Mouse (Mus musculus) monocyte, adult 2 months (primary cell): ENCODE measurements around the gene Nat9.

Experiments
- DNase-seq, 2 experiments: peaks; one replicate each; pipeline ENCODE4 v3.0.0; 2022; ENCODE audit warnings: low spot score in 2 of 2, low read depth in 1 of 2

Nat9 gene

DNA sequence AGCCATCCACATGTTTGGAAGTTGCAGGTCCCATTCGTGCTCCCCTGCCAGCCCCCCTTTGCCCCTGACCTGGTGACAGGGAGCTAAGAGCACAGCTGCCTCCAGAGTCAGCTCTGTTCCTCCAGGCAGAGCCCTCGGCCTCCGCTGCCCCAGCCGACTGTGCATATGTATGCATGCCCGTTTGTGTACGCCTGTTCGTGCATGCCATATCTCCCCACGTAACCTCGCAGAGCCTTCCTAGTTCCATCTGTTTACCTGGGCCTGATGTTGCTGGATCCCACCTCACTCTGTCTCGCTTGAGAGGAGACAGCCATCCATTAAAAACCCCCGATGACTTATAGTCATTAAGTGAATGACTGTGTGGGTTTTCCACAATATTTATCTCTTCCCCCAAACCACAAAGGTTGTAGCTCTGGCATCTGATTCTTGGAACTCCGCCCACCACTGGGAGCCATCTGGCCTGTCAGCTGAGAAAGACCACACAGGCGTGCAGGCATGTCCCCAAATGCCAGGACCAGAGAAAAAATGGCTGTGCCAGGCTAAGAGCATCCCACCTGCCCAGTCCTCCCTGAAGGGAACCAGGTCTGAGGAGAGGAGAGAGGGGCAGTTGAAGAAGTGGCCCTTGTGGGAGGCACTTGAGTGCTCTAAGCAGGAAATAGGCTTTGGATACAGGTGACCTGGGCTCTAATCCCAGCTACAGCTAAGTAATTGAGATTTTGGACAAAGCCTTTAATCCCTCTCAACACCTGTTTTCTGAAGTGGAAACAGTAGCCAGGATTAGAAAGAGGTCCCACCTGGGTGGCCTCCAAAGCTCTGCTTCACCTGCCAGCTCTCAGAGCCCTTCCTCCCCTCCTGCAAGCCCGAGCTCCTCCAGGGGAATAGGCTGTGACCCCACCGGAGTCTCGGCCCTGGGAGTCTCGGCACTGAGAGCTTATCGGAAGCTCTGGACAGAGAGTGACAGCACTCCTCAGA, 30.1 kb upstream of the Nat9 start:
- no peak for DNase-seq

DNA sequence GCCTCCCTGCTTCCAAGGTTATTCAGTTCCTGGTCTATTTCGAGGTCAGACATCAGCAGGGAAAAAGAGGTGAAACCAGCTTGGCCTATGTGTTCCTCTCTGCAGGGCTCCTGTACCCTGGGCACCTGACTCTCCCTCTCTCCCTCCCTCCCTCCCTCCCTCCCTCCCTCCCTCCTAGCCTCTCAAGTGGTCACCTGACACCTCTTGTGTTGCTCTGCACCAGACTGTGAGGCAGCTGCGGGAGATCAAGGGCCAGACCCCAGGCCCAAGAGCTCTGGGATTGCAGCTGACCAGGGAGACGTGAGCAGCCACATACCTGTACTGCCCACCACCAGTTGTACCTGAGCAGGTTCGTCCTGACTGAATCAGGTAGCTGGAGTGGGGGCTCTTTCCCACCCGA, 27.5 kb upstream of the Nat9 start:
- no peak for DNase-seq

DNA sequence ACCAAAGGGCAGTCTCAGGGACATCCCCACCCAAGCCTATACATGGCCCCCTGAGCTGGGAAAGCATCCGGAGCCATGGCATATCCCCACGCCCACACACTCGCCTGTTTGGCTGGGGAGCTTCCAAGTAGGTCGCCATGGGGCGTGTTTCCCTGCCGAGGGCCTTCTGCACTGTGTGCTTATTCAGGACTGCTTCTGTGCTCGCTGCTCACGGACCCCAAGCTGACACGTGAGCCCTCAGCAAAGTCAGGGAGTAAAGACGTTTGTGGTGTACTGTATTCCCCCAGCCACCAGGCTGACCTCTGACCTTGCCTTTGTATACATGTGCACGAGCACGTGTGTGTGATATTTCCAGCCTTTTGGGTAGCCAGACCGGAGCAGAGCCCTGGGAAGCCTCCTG, 24.5 kb upstream of the Nat9 start:
- DNase-seq, result no peak

DNA sequence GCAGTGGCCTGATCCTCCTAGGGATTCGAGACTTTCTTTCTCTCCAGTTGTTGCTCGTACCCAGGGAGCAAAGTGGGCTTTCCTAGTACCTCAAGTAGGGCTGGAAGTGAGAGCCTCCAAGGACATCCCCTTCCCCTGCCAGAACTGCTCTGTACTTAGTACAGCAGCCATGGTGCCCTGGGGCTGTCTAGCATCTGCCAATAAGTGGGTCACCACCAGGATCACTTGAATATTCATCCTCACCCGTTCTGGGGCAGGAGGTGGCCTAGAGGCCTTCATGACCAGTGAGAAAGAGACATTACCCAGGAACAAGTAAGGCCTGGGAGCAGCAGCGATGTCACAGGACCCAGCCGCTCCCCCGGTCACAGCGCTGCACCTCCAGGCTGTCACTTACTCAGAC, 22.3 kb upstream of the Nat9 start:
- DNase-seq, result no peak

DNA sequence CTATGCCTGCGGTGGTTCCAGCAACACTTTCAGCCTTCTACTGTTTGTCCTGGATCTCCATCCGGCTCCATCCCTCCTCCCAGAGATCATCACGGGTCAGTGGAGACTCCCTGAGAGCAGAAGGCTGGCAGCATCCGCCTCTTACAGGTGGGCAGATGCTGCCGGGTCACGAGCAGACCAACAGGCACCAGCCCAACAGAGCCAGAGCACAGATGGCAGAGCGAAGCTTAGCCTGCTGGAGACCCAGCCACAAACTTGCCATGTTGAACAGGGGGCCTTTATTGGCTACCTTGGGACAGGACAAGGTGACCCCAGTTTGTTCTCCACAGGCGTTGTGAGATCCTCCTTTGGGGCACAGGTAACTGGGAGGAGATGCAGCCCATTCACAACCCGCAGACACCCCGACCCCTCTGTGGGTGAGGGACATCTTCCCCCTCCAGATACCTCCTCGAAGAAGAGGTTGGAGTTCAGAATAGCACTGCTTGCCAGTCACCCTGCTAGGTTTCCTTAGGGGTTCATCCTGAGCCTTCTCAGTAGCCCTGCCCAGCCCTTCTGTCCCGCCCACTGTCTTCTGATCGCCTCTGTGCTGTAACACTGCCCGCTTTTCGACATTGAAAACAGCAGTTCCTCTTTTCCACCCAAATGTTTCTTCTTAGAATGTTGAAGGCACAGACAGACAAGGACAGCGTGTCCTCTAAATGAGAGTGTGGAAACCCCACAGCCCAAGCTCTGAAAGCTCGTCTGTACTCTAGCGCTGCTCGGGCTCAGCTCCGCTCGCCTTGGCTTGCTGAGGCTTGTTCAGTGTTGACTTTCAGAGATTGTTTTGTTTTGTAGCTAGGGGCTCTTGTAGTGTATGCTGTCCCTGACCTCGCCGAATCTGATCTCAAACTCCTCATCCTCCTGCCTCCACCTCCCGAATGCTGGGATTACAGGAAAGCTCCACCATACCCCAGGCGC, 21.4 kb upstream of the Nat9 start:
- peak in 1 of 2 experiments; percentile 39 for DNase-seq

DNA sequence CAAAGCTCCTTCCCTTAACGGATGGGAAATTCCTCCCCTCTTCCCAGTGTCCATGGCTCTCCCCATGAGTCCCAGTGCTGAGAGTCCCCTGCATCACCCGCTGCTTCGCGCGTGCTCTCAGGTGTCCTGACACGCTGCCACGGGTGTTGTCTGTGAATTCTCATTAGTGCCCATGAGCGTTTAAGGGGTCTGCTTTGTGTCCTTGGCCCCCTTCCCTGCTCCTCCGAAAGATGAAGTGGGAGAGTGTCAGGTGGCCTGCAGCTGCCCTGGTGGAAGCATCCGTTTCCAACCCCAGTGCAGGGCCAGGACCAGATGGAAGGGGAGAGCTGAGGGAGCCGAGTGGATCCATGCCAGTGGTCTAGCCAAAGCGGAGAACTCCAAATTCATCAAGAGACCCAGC, 20.5 kb upstream of the Nat9 start:
- no peak for DNase-seq

DNA sequence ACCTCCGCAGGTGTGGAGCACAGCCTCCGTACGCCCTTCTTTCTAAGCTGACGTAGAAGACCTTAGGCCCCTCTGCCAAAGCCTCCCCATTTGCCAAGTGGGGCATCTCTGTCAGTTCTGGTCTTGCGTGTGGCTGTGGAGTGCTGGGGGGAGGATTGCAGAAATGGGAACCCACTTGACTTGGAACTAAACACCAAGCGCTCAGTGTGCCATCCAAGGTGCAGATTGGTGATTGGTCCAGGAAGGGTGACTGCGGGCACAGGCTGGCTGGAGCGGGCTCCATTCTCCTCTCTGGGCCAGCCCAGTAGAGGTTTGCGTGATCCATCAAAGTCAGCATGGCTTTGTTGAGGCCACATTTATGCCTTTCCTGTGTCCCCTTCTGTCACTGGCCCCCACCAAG, 15.1 kb upstream of the Nat9 start:
- no peak for DNase-seq

DNA sequence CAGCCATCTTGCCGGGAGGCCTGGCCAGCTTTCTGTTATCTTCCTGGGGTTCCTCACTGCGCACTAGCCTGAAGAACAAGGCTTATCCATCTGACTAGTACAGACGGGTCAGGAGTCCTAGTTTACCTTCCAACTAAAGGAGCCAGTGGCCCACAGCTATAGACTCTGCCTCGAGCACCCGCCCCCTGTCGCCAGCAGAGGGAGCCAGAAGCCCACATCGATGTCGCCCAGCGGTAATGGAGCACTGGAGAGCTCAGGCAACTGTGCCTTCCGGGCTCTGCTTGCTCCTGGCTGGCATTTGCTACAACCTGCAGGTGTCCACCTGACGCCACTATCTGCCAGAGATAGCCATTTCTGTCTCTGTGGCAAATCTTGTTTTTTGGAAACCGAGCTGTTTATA, 14.7 kb upstream of the Nat9 start:
- DNase-seq, result peak in 1 of 2 experiments; percentile 64

DNA sequence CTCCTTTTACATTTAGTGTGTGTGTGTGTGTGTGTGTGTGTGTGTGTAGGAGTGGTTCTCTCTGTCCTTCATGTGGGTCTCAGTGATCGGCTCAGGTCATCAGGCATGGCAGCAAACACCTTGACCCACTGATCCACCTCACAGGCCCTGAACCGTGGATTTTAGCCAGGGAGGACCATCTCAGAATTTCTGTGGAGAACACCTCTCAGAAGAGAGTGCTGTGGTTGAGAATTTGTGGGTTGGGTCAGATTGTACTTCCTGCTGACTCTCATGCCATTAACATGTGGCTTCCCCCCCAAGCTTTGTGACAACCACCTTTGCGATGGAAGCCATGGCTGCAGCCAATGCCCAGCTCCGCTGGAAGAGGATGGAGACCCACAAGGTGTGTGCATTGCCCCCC, 12.9 kb upstream of the Nat9 start:
- no peak for DNase-seq

DNA sequence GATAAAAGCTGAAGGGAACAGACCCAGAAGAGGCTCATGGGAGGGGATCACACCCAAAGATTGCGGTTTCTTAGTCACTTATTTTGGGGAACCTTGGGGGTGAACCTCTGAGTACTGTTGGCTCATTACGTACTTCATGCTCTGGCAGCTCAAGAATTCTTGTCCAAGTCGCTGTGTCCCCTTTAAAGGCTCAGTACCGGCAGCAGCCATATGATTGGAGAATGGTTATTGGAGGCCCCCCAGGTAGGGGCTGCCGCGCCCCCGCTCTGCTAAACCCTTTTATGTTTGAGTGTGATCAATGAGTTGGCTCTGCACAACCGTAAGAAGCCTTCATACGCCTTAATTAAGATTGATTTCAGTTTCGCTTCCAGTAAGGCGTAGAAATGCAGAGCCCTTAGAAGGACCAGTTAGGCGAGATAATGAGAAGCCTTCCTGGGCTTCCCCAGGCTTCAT, 11.3 kb upstream of the Nat9 start:
- peak; percentile 37 to 49 for DNase-seq

DNA sequence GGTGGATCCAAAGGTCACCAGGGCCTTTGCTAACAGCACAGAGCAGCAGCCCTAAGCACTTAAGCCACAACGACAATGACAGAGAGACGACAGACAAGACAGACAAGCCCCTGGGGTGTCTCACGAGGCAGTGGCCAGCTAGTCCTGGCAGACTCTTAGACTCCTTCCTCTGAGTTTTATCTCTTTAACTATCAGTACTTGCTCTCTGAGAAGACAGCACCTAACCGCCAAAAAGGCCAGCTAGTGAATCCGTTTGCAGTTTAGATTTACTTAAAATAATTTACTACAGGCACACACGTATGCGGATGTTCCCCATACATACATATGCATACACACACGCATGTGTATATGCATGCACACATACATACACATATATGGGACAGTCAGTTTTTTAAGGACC, 9.9 kb upstream of the Nat9 start:
- no peak for DNase-seq

DNA sequence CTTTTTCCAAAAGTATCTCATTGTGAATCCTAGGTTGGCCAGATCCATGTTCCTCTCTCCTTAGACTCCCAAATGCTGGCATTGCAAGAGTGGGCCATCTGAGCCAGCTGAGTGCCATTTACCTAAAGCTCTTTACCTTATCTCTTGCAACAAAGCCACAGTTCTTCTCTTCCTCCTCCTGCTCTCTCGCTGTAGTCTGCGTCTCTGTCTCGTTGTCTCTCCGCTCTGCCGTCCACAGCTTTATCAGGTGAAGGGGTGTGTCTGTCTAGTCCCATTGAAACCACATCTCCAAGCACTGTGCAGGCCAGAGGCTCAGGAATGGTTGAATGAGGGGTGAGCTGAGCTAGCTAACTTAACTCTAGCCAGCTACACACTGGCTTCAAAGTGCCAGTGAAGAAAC, 8.3 kb upstream of the Nat9 start:
- DNase-seq, result no peak

DNA sequence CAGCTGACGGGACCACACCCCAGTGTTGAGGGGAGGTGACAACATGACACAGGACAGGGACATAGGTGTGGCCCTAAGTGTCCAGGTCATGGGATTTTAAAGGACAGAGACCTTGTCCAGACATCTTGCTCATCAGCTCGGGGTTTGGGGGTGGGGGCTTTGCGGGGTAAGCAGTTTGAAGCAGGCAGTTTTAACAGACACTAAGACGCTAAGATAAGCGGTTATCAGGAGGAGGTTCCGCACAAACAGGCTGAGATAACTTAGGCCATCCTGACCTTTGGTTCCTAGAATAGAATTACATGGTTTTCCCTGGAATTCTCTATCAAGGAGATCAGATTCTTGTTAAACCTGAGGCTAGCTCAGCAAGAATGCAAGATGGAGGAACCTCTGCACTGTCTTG, 7.0 kb upstream of the Nat9 start:
- no peak for DNase-seq

DNA sequence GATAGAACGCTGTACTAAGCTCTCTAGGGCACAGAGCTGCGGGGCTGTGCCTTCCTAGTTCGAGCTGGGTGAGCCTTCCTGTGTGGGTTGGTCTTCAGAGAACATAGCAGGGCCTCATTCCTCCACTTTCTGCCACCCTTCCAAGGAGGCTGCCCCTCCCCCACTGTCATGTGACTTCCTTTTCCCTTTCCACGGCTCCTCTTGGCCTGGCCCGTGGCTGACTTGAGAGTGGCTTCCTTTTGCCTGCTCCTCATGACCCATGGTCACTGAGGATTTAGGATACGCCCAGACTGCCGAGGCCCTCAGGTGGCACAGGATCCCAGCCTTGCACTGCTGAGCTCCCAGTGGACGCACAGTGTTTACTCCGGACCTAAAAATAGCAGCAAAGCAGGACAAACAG, 4.5 kb upstream of the Nat9 start:
- DNase-seq, result peak in 1 of 2 experiments; percentile 65

DNA sequence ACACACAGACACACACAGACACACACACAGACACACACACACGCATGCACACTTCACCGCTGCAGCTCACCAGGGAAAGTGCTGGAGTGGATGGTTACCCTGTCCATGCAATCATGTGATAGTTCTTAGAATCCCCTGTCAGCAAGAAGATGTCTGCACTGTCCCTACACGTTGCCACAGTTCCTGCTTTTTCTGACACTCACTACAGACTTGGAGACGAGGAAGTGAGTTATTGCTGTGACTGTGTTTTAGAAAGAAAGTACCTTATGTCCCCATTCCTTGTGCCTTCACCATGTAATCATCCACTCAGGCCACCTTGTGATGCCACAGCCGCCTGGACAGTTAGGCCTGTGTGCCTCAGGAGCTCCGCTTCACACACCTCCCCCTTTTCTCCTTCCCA, 1.6 kb upstream of the Nat9 start:
- DNase-seq, result peak; percentile 45 to 50

DNA sequence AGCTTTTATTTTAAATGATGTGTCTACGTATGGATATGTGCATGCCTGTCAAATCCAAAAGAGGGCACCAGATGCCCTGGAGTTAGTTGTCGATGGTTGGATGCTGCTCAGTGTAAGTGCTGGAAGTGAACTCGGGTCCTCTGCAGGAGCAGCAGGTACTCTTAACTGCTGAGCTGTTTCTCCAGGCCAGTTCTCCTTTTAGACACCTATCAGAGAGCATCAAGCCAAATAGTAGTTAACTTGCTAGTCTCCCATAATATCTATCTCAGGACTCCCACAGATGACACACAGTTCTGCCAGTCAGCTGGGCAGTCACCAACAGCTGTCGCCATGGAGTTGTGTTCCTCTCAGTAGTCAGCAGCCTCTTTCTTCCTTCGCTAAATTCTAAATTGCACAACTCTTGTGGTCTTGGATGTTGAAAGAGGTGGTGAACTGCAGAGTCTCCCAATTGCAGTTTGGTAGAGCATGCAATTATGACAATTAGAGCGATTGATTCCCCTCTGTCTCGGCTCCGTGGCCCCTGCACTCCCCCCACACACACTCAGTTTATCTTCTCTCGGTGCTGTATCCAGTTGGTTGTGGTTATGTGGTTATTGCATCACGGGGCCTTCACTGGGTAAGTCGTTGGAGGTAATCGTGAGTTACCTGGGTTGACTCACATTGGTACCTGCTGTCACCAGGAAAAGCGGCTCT, 1.0 kb upstream of the Nat9 start:
- DNase-seq, result peak; percentile 57 to 77

DNA sequence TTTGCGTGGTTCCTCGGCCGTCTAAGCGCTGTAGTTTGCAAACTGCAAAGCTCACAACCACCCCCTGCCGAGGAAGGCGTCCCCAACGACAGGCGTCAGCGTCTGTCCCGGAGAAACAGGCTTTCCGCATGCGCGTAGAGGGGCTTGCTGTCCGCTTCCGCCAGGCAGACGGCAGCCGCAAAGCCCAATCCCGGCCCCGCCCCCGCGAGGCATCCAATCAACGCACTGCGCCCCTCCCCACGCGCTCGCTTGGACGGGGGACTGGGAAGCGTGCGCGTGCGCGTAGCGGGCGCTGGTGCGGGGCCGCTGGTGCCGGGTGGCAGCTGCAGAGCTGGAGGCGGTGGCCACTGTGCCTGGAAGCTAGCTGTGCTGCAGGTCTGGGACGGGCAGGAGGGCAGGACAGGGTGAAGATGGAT, 427 bp downstream of the Nat9 start, which contains the start of gene Tmem104:
Tmem104 (plus strand) TSS at position 264 of the 416 bp plus-strand sequence.
- DNase-seq, result peak; percentile 92 to 95

DNA sequence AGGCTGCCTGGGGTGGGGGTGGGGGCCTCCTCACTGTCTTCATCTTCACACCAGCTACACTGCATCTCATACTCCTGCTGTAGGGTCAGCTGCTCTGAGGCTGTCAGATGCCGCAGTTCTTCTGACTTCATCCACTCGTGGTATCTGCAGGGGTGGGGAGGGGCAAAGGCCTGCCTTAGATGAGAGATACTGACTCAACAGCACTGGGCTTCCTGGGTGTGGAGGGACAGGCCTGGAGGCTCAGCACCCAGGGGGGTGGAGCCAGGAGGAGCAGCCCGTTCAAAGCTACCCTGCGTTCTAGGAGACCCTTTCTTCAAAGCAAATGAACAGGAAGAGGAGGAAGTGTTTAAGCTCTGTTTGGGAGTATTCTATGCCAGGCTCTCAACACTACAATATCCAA, 2.7 kb downstream of the Nat9 start:
- no peak for DNase-seq

DNA sequence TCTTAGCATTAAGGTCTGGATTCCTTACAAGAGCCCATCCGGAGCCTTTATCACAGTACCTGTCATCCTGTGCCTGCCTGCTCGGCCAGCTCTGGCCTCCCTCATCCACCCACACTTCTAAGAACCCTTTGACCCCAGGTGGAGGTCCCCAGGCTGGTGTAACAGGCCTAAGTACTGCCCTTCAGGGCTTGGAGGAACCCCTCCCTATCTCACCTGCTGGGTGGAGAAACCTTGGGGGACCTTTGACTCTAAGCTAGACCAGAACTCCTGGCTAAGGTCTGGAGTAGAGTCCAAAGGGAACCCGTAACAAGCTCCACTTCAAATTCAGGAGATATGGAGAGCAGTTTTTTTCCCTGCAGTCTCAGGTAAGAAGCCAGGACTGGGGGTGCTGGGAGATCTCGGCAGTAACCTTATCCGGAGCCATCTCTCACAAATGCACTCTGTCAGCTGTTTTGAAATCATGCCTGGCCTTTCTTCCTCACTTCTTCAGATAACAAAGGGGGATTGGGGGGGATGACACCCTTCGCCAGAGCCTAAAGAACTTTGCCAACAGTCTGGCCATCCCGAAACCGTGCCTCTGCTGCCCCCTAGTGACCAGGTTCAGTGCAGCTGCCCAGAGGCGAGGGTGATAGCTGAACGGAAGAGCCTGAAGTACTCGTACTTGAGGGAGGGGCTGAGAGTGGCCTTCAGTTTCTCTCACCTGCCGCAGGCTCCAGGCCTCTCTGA, 5.6 kb downstream of the Nat9 start:
- peak in 1 of 2 experiments; percentile 78 for DNase-seq

DNA sequence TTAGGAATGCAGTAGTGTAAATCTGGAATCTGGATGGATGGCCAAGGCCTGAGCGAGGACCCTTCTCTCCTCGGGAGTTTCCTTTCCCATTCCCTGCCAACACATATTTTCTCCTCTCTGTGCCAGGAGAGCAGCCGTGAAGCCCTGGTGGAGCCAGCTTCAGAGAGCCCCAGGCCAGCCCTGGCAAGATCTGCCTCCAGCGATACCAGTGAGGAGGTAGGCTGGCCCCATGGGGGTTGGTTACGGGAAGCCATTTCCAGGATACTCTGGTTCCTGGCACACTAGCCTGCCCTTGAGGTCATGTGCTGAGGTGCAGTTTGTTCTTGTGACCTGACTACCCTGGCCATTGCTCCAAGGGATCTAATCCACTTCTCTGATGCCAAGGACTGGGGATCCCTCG, 7.8 kb downstream of the Nat9 start:
- no peak for DNase-seq
